Mouse (Mus musculus): ENCODE data around the gene Mrpl34.

- TF ChIP-seq CTCF (IDR thresholded peaks at IDR 0.05 in 2 of 3, conservative IDR thresholded peaks at IDR 0.05 in 1 of 3; ENCODE audit: control insufficient read depth in 1 of 3, insufficient read depth in 1 of 3, low read depth in 2 of 3, low read length in 3 of 3, poor library complexity in 1 of 3, severe bottlenecking in 1 of 3) (peak; percentile 33 to 46 (median 41)), NELFE (IDR thresholded peaks at IDR 0.05; ENCODE audit: low read depth, low read length) (no peak), POLR2A (IDR thresholded peaks at IDR 0.05; ENCODE audit: control insufficient read depth in 1 of 2, insufficient read depth in 1 of 2, low read depth in 1 of 2, low read length in 2 of 2, poor library complexity in 1 of 2) (no peak), SMC3 (IDR thresholded peaks at IDR 0.05; ENCODE audit: low read depth, low read length) (peak; percentile 23), HCFC1 (IDR thresholded peaks at IDR 0.05; ENCODE audit: low read depth, low read length) (no peak), MAX (IDR thresholded peaks at IDR 0.05; ENCODE audit: low read length) (no peak), ETS1 (IDR thresholded peaks at IDR 0.05; ENCODE audit: low read depth, low read length) (no peak), TAL1 (IDR thresholded peaks at IDR 0.05; ENCODE audit: low read length) (no peak)
Observed at GRCm38 (mm10) chr8:71515043-71515442, 50.3 kb downstream of the Mrpl34 start.
